Mouse (Mus musculus): ENCODE measurements around the gene Hspa12b. TPM values are rescaled to one million over a fixed set of nuclear protein-coding genes. Genes with fewer than 3 reads are reported as not detected.

Gene Hspa12b
- total and polyA plus RNA-seq, 3 experiments = 21.9 to 31.4 (median 29.7) TPM

DNA sequence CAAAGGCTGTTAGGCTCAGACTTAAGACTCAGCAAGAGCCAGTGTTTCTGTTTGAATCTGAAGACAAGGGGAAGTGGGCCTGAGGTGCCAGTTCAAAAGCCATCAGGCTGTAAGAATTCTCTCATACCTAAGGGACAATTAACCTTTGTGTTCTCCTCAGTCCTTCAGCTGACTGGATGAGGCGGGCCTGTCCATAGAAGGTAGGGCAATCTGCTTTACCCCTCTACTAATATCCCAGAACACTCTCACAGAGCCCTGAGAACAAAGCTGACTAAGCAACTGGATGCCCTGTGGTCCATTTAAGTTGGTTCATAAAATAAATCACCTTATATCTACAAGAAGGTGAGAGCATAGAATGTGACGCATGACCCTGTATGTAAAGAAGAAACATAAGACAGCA lies 39.1 kb downstream of the Hspa12b start:
- Histone ChIP-seq H3K4me1 (ENCODE audit: control insufficient read depth, insufficient read depth, low read length) (no peaks in the 10 kb centered on the region), H3K9ac (ENCODE audit: low read depth, low read length) (no peak overlapping the region), H3K27me3 (ENCODE audit: control insufficient read depth, insufficient read depth, low read length) (no peaks in the 10 kb centered on the region), H3K27ac (no peak overlapping the region), H3K79me2 (replicated peaks; ENCODE audit: control insufficient read depth, insufficient read depth, low read length) (no peaks in the 10 kb centered on the region), H3K36me3 (ENCODE audit: control insufficient read depth, insufficient read depth, low read length) (no peaks in the 10 kb centered on the region), H3K4me3 (no peak overlapping the region)
- WGBS = 90% methylated on average over 2 of the region's 2 CpGs
- intact Hi-C loops (cut with DNase I) = no loop called here
- DNase-seq = no peak
- TF ChIP-seq EP300 (IDR thresholded peaks at IDR 0.05; ENCODE audit: insufficient read depth, low read depth, low read length) (no peak), CTCF (IDR thresholded peaks at IDR 0.05) (no peak), POLR2A (IDR thresholded peaks at IDR 0.05; ENCODE audit: insufficient read depth, low read depth, low read length) (no peak)

DNA sequence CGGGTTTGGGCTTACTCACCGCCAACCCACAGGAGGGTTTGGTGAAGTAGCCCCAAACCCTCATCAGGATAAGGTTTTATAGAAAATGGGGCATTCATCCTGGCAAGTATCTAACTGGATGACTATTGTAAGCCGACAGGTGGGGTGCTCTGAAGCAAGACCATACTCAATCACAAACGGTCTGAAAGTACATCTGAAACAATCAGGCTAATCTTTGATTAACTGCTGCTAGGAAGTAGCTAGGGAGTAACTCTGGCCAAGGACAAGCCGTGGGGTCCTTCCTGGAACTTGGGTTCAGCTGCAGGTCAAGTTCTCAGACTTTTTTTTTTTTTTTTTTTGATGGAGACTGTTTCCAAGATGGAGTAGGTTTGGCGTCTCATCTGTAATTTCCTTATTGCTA lies 40.9 kb downstream of the Hspa12b start:
- Histone ChIP-seq H3K27ac (no peak overlapping the region), H3K4me1 (ENCODE audit: control insufficient read depth, insufficient read depth, low read length) (no peaks in the 10 kb centered on the region), H3K79me2 (replicated peaks; ENCODE audit: control insufficient read depth, insufficient read depth, low read length) (no peaks in the 10 kb centered on the region), H3K9ac (ENCODE audit: low read depth, low read length) (no peak overlapping the region), H3K36me3 (ENCODE audit: control insufficient read depth, insufficient read depth, low read length) (no peaks in the 10 kb centered on the region), H3K27me3 (ENCODE audit: control insufficient read depth, insufficient read depth, low read length) (no peaks in the 10 kb centered on the region), H3K4me3 (no peak overlapping the region)
- intact Hi-C loops (cut with DNase I) = no loop called here
- no peak for DNase-seq
- WGBS = 56% methylated on average over 6 of the region's 6 CpGs
- TF ChIP-seq POLR2A (IDR thresholded peaks at IDR 0.05; ENCODE audit: insufficient read depth, low read depth, low read length) = no peak
- no peak for TF ChIP-seq CTCF (IDR thresholded peaks at IDR 0.05)
- no peak for TF ChIP-seq EP300 (IDR thresholded peaks at IDR 0.05; ENCODE audit: insufficient read depth, low read depth, low read length)

DNA sequence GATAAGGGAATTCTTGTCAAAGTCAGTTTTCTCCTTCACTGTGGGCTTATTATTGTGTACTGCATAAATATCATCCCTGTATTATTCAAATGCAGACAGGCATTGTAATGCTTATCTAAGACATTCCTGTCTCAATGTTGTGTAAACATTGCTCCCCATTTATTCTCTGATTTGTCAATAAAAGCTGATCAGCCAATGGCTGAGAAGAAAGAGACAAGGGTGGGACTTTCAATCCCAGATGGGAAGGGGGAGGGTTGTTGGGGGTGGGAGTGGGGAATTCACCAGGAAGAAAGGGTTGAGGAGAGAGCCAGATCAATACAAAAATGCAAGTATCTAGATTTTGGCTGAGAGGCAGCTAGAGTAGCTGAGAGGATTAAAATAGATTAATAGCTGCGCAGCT lies 41.8 kb downstream of the Hspa12b start:
- no peaks in the 10 kb centered on the region for H3K79me2 ChIP-seq (replicated peaks; ENCODE audit: control insufficient read depth, insufficient read depth, low read length)
- H3K9ac ChIP-seq (ENCODE audit: low read depth, low read length) = no peak overlapping the region
- no peaks in the 10 kb centered on the region for H3K27me3 ChIP-seq (ENCODE audit: control insufficient read depth, insufficient read depth, low read length)
- 83% methylated on average over 1 of the region's 1 CpGs for WGBS
- TF ChIP-seq CTCF (IDR thresholded peaks at IDR 0.05) = no peak
- TF ChIP-seq EP300 (IDR thresholded peaks at IDR 0.05; ENCODE audit: insufficient read depth, low read depth, low read length) = no peak
- TF ChIP-seq POLR2A (IDR thresholded peaks at IDR 0.05; ENCODE audit: insufficient read depth, low read depth, low read length) = no peak
- no peak overlapping the region for H3K4me3 ChIP-seq
- intact Hi-C loops (cut with DNase I) = no loop called here
- no peak overlapping the region for H3K27ac ChIP-seq
- no peaks in the 10 kb centered on the region for H3K4me1 ChIP-seq (ENCODE audit: control insufficient read depth, insufficient read depth, low read length)
- DNase-seq = no peak
- no peaks in the 10 kb centered on the region for H3K36me3 ChIP-seq (ENCODE audit: control insufficient read depth, insufficient read depth, low read length)

DNA sequence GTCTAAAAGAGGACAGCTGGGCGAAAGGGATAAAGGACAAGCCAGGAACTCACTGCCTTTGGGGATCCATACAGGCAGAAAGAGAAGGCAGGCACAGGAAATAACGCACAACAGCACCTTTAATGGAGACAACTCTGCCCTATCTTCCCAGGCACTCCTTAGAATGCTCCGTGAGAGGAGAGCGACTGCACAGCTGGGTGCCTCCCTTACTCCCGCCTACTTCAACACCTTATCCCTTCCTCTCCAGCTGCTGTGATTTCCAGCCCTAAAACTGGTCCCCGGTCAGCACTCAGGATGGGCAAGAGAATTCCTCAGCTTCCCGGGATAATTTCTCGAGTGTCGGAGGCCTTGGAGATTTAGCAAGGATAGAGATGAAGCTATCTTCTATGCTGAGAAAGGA lies 43.9 kb downstream of the Hspa12b start:
- no peak for TF ChIP-seq CTCF (IDR thresholded peaks at IDR 0.05)
- TF ChIP-seq EP300 (IDR thresholded peaks at IDR 0.05; ENCODE audit: insufficient read depth, low read depth, low read length) = no peak
- TF ChIP-seq POLR2A (IDR thresholded peaks at IDR 0.05; ENCODE audit: insufficient read depth, low read depth, low read length) = no peak
- Histone ChIP-seq H3K27me3 (ENCODE audit: control insufficient read depth, insufficient read depth, low read length) (no peaks in the 10 kb centered on the region), H3K4me1 (ENCODE audit: control insufficient read depth, insufficient read depth, low read length) (peaks cover 3% of the 10 kb centered on the region; the same call in 1 of the 2 replicates), H3K79me2 (replicated peaks; ENCODE audit: control insufficient read depth, insufficient read depth, low read length) (no peaks in the 10 kb centered on the region), H3K4me3 (peak overlapping the region; percentile 38; the same call in 1 of the 2 replicates), H3K27ac (no peak overlapping the region), H3K36me3 (ENCODE audit: control insufficient read depth, insufficient read depth, low read length) (no peaks in the 10 kb centered on the region), H3K9ac (ENCODE audit: low read depth, low read length) (no peak overlapping the region)
- no peak for DNase-seq
- 57% methylated on average over 9 of the region's 9 CpGs for WGBS
- intact Hi-C loops (cut with DNase I) = loop anchor here (1.0 to 10.0 kb wide), 2 partner anchors 11 to 336 kb away; partner anchors contain the start of gene 1700037H04Rik

DNA sequence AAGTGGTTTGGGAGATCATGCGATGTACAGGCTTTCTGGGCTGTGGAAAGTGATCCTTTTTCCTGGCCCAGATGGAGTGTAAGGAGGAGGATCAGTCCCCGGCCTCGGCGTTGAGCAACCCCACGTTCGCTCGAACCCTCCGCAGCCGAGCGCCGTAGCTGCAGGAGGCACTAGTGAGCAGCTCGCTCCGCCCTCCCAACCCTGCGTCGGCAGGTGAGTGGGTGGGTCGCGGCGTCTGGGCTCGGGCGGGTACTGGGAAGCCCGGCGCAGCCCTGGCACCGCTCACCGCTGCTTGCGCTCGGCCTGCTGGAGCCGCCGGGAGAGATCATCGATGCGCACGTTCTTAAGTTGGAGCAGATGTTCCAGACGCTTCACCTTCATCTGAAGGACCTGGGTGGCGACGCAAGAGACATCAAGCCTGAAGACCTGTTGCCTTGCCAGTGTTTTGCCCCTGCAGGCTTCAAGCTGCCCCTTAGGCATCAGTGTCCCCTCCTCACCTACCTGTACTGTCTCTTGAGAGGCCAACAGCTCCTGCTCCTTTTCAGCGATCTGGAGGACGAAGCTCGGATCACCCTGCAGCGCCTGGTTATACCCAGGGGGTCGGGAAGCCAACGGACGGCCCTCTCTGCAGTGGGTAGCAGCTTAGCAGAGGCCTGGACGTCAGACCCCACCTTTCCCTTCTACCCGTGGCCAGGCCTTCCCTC lies 44.5 kb downstream of the Hspa12b start:
- Histone ChIP-seq H3K4me3 (peak overlapping the region; percentile 38; the same call in 1 of the 2 replicates), H3K4me1 (ENCODE audit: control insufficient read depth, insufficient read depth, low read length) (peaks cover 3% of the 10 kb centered on the region; the same call in 1 of the 2 replicates), H3K9ac (ENCODE audit: low read depth, low read length) (no peak overlapping the region), H3K36me3 (ENCODE audit: control insufficient read depth, insufficient read depth, low read length) (no peaks in the 10 kb centered on the region), H3K27me3 (ENCODE audit: control insufficient read depth, insufficient read depth, low read length) (no peaks in the 10 kb centered on the region), H3K79me2 (replicated peaks; ENCODE audit: control insufficient read depth, insufficient read depth, low read length) (no peaks in the 10 kb centered on the region), H3K27ac (no peak overlapping the region)
- 52% methylated on average over 43 of the region's 43 CpGs for WGBS
- DNase-seq = peak; percentile 78 to 79
- TF ChIP-seq EP300 (IDR thresholded peaks at IDR 0.05; ENCODE audit: insufficient read depth, low read depth, low read length) = no peak
- peak; percentile 60 for TF ChIP-seq CTCF (IDR thresholded peaks at IDR 0.05)
- intact Hi-C loops (cut with DNase I) = loop anchor here (1.0 to 10.0 kb wide), 2 partner anchors 11 to 337 kb away; partner anchors contain the start of gene 1700037H04Rik

DNA sequence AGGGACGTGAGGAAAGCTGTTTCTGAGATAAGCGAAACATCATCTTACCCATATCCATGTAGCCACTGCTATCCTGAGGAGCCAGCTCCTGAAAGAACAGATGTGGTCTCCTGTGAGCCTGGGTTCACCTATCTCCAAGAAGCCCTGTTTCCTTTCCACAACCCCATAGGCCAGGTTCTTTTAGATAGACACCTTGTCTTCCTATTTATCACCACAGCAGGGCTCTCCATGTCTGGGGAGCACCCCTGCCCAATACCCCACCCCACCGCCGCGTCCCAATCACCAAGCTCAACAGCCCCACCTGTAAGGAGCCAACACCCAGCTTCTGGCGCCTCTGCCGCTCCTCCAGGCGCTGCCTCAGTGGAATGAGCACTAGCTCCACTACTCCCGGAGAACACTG lies 45.2 kb downstream of the Hspa12b start:
- no peak overlapping the region for H3K9ac ChIP-seq (ENCODE audit: low read depth, low read length)
- intact Hi-C loops (cut with DNase I) = loop anchor here (10.0 kb wide), 1 partner anchor 338 kb away; no protein-coding TSS in a partner anchor
- no peak overlapping the region for H3K4me3 ChIP-seq
- 79% methylated on average over 9 of the region's 9 CpGs for WGBS
- H3K36me3 ChIP-seq (ENCODE audit: control insufficient read depth, insufficient read depth, low read length) = no peaks in the 10 kb centered on the region
- H3K27ac ChIP-seq = no peak overlapping the region
- no peaks in the 10 kb centered on the region for H3K79me2 ChIP-seq (replicated peaks; ENCODE audit: control insufficient read depth, insufficient read depth, low read length)
- H3K27me3 ChIP-seq (ENCODE audit: control insufficient read depth, insufficient read depth, low read length) = no peaks in the 10 kb centered on the region
- no peak for DNase-seq
- TF ChIP-seq CTCF (IDR thresholded peaks at IDR 0.05) (no peak), EP300 (IDR thresholded peaks at IDR 0.05; ENCODE audit: insufficient read depth, low read depth, low read length) (no peak), POLR2A (IDR thresholded peaks at IDR 0.05; ENCODE audit: insufficient read depth, low read depth, low read length) (no peak)
- H3K4me1 ChIP-seq (ENCODE audit: control insufficient read depth, insufficient read depth, low read length) = peaks cover 4% of the 10 kb centered on the region

Data from heart, adult 2 months (tissue).